In the genomic region with DNA sequence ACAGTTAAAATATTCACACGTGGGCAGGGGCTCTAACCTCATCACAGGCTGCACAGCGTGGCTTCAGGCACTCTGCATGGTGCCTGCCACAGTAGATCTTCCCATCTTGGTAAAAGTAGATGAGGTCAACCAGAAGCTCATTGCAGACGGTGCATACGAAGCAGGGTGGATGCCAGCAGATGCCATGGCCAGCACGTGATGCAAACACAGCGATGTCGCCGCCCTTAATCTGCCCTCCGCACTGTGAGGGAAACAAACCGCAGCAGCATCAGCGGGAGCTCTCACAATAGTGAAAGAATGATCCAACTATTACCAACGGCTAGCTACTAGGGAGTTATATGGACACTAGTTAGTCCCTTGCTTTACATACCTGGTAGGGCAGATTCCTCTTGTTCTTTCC, we compare ENCODE assay signal across 16 mouse cellular contexts.
"Had no signal": no experiment of that assay in that cellular context is flagged by ENCODE, and none has a peak within 500 bp of the region (broad histone marks: within the 10 kb centered on the region; RNA-seq: fewer than 3 reads in every experiment).

No protein-coding gene starts in this region.

- H3K4me1 ChIP-seq: liver, embryonic 13.5 days had no signal

- H3K9me3 ChIP-seq: liver, embryonic 13.5 days; midbrain, embryonic 12.5 days; midbrain, embryonic 15.5 days; neural tube, embryonic 12.5 days; neural tube, embryonic 15.5 days had no signal

- H3K27me3 ChIP-seq: liver, embryonic 13.5 days; midbrain, embryonic 12.5 days; midbrain, embryonic 15.5 days; neural tube, embryonic 12.5 days; neural tube, embryonic 15.5 days had no signal

- DNase-seq: kidney, adult 2 months; kidney, postnatal 25 days; liver, embryonic 13.5 days; lung, adult 2 months; lung, postnatal 14 days; lung, postnatal 4 days; thymus, adult 2 months; thymus, postnatal 14 days; thymus, postnatal 4 days had no signal

- H3K4me2 ChIP-seq: liver, embryonic 13.5 days; midbrain, embryonic 12.5 days; midbrain, embryonic 15.5 days; neural tube, embryonic 12.5 days; neural tube, embryonic 15.5 days had no signal

- H3K27ac ChIP-seq: kidney, postnatal 0 days; liver, embryonic 13.5 days; midbrain, embryonic 12.5 days; midbrain, embryonic 15.5 days; neural tube, embryonic 12.5 days; neural tube, embryonic 15.5 days; stomach, postnatal 0 days had no signal

- ATAC-seq: intestine, postnatal 0 days; midbrain, embryonic 15.5 days had no signal

- H3K9ac ChIP-seq: liver, embryonic 13.5 days; midbrain, embryonic 12.5 days; midbrain, embryonic 15.5 days; neural tube, embryonic 12.5 days; neural tube, embryonic 15.5 days had no signal

- H3K4me3 ChIP-seq: liver, embryonic 13.5 days; midbrain, embryonic 12.5 days; midbrain, embryonic 15.5 days; neural tube, embryonic 12.5 days; neural tube, embryonic 15.5 days had no signal

- H3K36me3 ChIP-seq: liver, embryonic 13.5 days had no signal
